Mouse (Mus musculus) limb, embryonic 13.5 days (tissue): ENCODE data around the gene Chd6. TPM values are rescaled to one million over a fixed set of nuclear protein-coding genes. Genes with fewer than 3 reads are reported as not detected.

Experiments used
- polyA plus RNA-seq: library from polyadenylated mRNA; unstranded; fragments of >200 nt; fragmentation: Nextera tagmentation; extraction: Ambion mirVana; gene quantifications from 2 replicates; pipeline ENCODE4 v1.2.1, GENCODE M21; 2015

The Chd6 gene
- polyA plus RNA-seq, 1 experiment from 2014 or later = 45.4 TPM

Other genes starting within 250 kb of the Chd6 start
- gene Zhx3, start 236.1 kb downstream of the Chd6 start, polyA plus RNA-seq = 12.6 and 12.9 TPM in 2 replicates
- 2.4 and 2.9 TPM in 2 replicates for gene Lpin3, start 228.4 kb downstream of the Chd6 start, polyA plus RNA-seq
- 28.3 and 30.2 TPM in 2 replicates for gene Emilin3, start 196.7 kb downstream of the Chd6 start, polyA plus RNA-seq